Mouse (Mus musculus): ENCODE measurements at regions not wholly inside any gene's neighbourhood (a gene's known extent, or its start where the extent isn't known, plus 50 kb on each side); places are given as distances from the start of the nearest gene placed in this dataset.
"Not testable (repeated sequence)": the region's sequence is repeated elsewhere in the genome, so short reads cannot be mapped to it uniquely, and the experiment has no call there.

GRCm38 (mm10) chr10:117468931-117469572, 89.2 kb upstream of the Cpsf6 start:
- no peaks in the 10 kb centered on the region for H3K9me3 ChIP-seq (replicated peaks)
- no peak for DNase-seq (ENCODE audit: low spot score)
- WGBS = 96% methylated on average over 3 of the region's 3 CpGs
- H3K4me1 ChIP-seq = peaks cover 19% of the 10 kb centered on the region
- H3K4me3 ChIP-seq = no peak overlapping the region
- no peaks in the 10 kb centered on the region for H3K36me3 ChIP-seq
- H3K27ac ChIP-seq = no peak overlapping the region
- no peaks in the 10 kb centered on the region for H3K27me3 ChIP-seq (ENCODE audit: low read depth, poor library complexity, severe bottlenecking)

DNA sequence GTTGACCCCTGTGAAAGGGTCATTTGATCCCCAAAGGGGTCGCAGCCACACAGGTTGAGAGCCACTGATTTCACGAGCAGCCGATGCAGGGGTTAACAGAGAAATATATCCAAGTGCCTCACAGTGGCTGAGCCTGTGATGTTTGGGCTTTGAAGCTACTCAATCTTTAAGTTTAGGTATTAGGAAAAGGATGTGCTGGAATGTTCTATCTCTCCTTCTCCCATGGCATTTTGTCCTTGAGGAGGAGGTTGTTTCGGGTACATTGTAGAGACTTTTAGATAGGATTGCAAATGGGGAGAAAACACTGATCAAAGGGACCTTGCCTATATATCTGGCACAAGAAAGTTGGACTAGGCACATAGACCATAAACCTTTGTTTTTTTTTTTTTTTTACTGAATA, 88.6 kb upstream of the Cpsf6 start:
- H3K9me3 ChIP-seq (replicated peaks) = no peaks in the 10 kb centered on the region
- H3K27me3 ChIP-seq (ENCODE audit: low read depth, poor library complexity, severe bottlenecking) = no peaks in the 10 kb centered on the region
- WGBS = 73% methylated on average over 4 of the region's 4 CpGs
- H3K27ac ChIP-seq = no peak overlapping the region
- DNase-seq (ENCODE audit: low spot score) = no peak
- no peak overlapping the region for H3K4me3 ChIP-seq
- H3K36me3 ChIP-seq = no peaks in the 10 kb centered on the region
- H3K4me1 ChIP-seq = peaks cover 19% of the 10 kb centered on the region

- no peak for DNase-seq (ENCODE audit: low spot score)
- Histone ChIP-seq H3K4me1 (peaks cover 15% of the 10 kb centered on the region), H3K27me3 (ENCODE audit: low read depth, poor library complexity, severe bottlenecking) (no peaks in the 10 kb centered on the region), H3K4me3 (no peak overlapping the region), H3K27ac (no peak overlapping the region), H3K9me3 (replicated peaks) (no peaks in the 10 kb centered on the region), H3K36me3 (no peaks in the 10 kb centered on the region)
- 85% methylated on average over 8 of the region's 8 CpGs for WGBS
Measured at GRCm38 (mm10) chr10:117467161-117467560, 87.3 kb upstream of the Cpsf6 start.

- no peak overlapping the region for H3K4me3 ChIP-seq
- WGBS = 80% methylated on average over 3 of the region's 3 CpGs
- no peak for DNase-seq (ENCODE audit: low spot score)
- H3K36me3 ChIP-seq = no peaks in the 10 kb centered on the region
- H3K9me3 ChIP-seq (replicated peaks) = no peaks in the 10 kb centered on the region
- no peak overlapping the region for H3K27ac ChIP-seq
- peaks cover 7% of the 10 kb centered on the region for H3K4me1 ChIP-seq
- no peaks in the 10 kb centered on the region for H3K27me3 ChIP-seq (ENCODE audit: low read depth, poor library complexity, severe bottlenecking)
Measured at GRCm38 (mm10) chr10:117466391-117466790, 86.6 kb upstream of the Cpsf6 start.

GRCm38 (mm10) chr10:117465671-117466250, 85.9 kb upstream of the Cpsf6 start:
- DNase-seq (ENCODE audit: low spot score) = no peak
- H3K4me3 ChIP-seq = no peak overlapping the region
- no peaks in the 10 kb centered on the region for H3K27me3 ChIP-seq (ENCODE audit: low read depth, poor library complexity, severe bottlenecking)
- 83% methylated on average over 3 of the region's 3 CpGs for WGBS
- H3K36me3 ChIP-seq = no peaks in the 10 kb centered on the region
- H3K27ac ChIP-seq = no peak overlapping the region
- H3K4me1 ChIP-seq = peaks cover under 1% of the 10 kb centered on the region; the same call in 1 of the 2 replicates
- no peaks in the 10 kb centered on the region for H3K9me3 ChIP-seq (replicated peaks)

DNA sequence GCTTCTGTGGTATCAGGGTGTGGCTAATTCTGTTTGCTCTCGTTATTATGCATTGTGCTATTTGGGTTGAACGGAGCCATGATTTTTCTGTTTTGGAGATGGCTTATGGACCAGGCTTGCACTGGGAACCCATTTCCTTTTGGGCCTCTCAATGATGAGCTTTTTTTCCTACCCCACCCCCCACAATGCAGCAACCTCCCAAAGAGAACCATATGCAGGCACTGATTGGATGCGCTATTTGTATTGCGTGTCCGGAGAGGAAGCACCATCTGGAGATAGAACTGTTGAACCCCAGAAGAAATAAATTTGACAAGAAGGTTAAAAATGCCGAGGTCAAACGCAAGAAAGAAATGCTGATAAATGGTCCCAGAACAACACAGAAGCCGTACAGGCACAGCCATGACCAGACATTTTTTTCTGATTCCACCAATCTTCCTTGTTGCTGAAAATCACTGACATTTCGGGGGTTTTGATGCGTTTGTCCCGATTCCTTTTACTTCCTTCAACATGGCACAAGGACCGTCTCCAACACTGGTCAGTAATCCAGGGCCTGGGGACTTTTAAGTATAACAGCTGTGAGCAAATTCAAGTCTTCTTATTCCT, 85.3 kb upstream of the Cpsf6 start:
- Histone ChIP-seq H3K9me3 (replicated peaks) (no peaks in the 10 kb centered on the region), H3K4me1 (no peaks in the 10 kb centered on the region), H3K4me3 (no peak overlapping the region), H3K27ac (no peak overlapping the region), H3K27me3 (ENCODE audit: low read depth, poor library complexity, severe bottlenecking) (no peaks in the 10 kb centered on the region), H3K36me3 (no peaks in the 10 kb centered on the region)
- DNase-seq (ENCODE audit: low spot score) = no peak
- WGBS = 82% methylated on average over 12 of the region's 12 CpGs

- H3K27me3 ChIP-seq (ENCODE audit: low read depth, poor library complexity, severe bottlenecking); H3K36me3 ChIP-seq; DNase-seq (ENCODE audit: low spot score); H3K4me3 ChIP-seq; H3K27ac ChIP-seq; H3K9me3 ChIP-seq (replicated peaks); H3K4me1 ChIP-seq: not testable (repeated sequence)
Measured at GRCm38 (mm10) chr10:117464331-117464730, 84.5 kb upstream of the Cpsf6 start.

DNA sequence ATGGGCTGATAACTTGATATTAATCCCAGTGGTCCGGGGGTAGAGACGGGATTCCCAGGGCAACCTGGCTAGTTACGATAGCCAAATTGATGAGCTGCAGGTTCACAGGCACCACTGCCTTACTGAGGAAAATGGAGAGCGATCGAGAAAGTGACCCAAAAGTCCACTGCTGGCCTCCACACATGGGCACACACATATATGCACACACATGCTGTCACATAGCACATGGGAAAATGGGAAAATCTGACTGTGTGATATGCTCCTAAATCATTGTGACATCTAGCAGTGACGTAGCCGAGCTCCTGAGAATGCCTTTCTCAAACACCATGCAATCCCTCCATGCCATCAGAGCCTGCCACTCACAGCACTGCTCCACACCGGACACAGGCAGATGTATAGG, 83.8 kb upstream of the Cpsf6 start:
- DNase-seq (ENCODE audit: low spot score) = no peak
- Histone ChIP-seq H3K4me1 (no peaks in the 10 kb centered on the region), H3K36me3 (no peaks in the 10 kb centered on the region), H3K27me3 (ENCODE audit: low read depth, poor library complexity, severe bottlenecking) (no peaks in the 10 kb centered on the region), H3K4me3 (no peak overlapping the region), H3K9me3 (replicated peaks) (no peaks in the 10 kb centered on the region), H3K27ac (no peak overlapping the region)
- 92% methylated on average over 8 of the region's 8 CpGs for WGBS

- H3K27me3 ChIP-seq (ENCODE audit: low read depth, poor library complexity, severe bottlenecking) = no peaks in the 10 kb centered on the region
- no peak overlapping the region for H3K27ac ChIP-seq
- DNase-seq (ENCODE audit: low spot score) = no peak
- H3K9me3 ChIP-seq (replicated peaks) = no peaks in the 10 kb centered on the region
- H3K4me1 ChIP-seq = no peaks in the 10 kb centered on the region
- 97% methylated on average over 4 of the region's 4 CpGs for WGBS
- H3K36me3 ChIP-seq = no peaks in the 10 kb centered on the region
- no peak overlapping the region for H3K4me3 ChIP-seq
Measured at GRCm38 (mm10) chr10:117462921-117463320, 83.1 kb upstream of the Cpsf6 start.

- DNase-seq (ENCODE audit: low spot score) = no peak
- H3K27me3 ChIP-seq (ENCODE audit: low read depth, poor library complexity, severe bottlenecking) = no peaks in the 10 kb centered on the region
- H3K4me3 ChIP-seq = no peak overlapping the region
- H3K9me3 ChIP-seq (replicated peaks) = no peaks in the 10 kb centered on the region
- H3K4me1 ChIP-seq = peaks cover 9% of the 10 kb centered on the region
- 60% methylated on average over 11 of the region's 11 CpGs for WGBS
- H3K27ac ChIP-seq = no peak overlapping the region
- H3K36me3 ChIP-seq = no peaks in the 10 kb centered on the region
Measured at GRCm38 (mm10) chr10:117461791-117462516, 82.1 kb upstream of the Cpsf6 start.

DNA sequence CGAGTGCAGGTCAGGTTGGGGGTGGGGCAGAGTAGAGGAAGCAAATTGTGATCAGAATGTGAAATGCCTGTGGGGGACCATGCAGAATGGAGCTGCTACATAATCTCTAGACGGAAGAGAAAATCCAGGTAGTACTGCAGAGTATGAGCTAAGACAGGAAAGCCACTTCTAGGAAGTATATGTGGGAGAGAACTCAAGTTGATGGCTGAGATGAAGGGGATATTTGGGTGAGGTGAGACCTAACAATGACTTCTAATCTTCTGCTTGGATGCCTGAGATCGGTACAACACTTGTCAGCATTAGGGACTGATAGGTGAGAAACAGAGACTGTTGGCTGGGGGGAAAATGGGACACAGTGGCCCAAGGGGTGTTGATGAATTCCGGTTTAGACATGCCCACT, 81.4 kb upstream of the Cpsf6 start:
- no peaks in the 10 kb centered on the region for H3K36me3 ChIP-seq
- H3K27me3 ChIP-seq (ENCODE audit: low read depth, poor library complexity, severe bottlenecking) = no peaks in the 10 kb centered on the region
- no peak overlapping the region for H3K4me3 ChIP-seq
- no peak for DNase-seq (ENCODE audit: low spot score)
- WGBS = 81% methylated on average over 4 of the region's 4 CpGs
- no peak overlapping the region for H3K27ac ChIP-seq
- H3K4me1 ChIP-seq = peaks cover 13% of the 10 kb centered on the region
- no peaks in the 10 kb centered on the region for H3K9me3 ChIP-seq (replicated peaks)

DNA sequence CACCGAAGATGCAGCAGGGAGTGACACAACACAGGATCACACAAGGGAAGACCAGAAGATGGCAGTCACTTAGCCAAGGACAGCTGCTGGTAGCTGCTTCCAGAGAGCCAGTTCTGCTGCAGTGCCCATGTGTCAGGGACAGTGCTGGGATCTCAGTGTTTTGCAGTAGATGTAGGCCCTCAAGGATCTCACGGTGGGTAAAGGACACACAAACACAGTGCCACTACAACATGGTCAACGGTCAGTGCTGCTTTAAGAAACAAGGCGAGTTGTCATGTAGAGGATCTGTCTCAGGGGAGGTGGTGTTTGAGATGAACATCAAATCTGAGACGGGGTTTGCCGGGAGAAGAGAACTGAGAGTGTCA, 80.5 kb upstream of the Cpsf6 start:
- WGBS = 92% methylated on average over 6 of the region's 6 CpGs
- Histone ChIP-seq H3K4me3 (no peak overlapping the region), H3K4me1 (peaks cover 13% of the 10 kb centered on the region), H3K36me3 (no peaks in the 10 kb centered on the region), H3K9me3 (replicated peaks) (no peaks in the 10 kb centered on the region), H3K27me3 (ENCODE audit: low read depth, poor library complexity, severe bottlenecking) (no peaks in the 10 kb centered on the region), H3K27ac (no peak overlapping the region)
- no peak for DNase-seq (ENCODE audit: low spot score)

GRCm38 (mm10) chr10:117459651-117460365, 80.0 kb upstream of the Cpsf6 start:
- WGBS = 92% methylated on average over 10 of the region's 10 CpGs
- H3K36me3 ChIP-seq = no peaks in the 10 kb centered on the region
- no peak overlapping the region for H3K4me3 ChIP-seq
- no peaks in the 10 kb centered on the region for H3K9me3 ChIP-seq (replicated peaks)
- DNase-seq (ENCODE audit: low spot score) = no peak
- H3K4me1 ChIP-seq = peaks cover 16% of the 10 kb centered on the region
- H3K27ac ChIP-seq = no peak overlapping the region
- H3K27me3 ChIP-seq (ENCODE audit: low read depth, poor library complexity, severe bottlenecking) = no peaks in the 10 kb centered on the region
